Mouse (Mus musculus) Muller cell, postnatal 12 days (primary cell): ENCODE results near the gene Pacs1.
"Not testable (repeated sequence)": the region's sequence is repeated elsewhere in the genome, so short reads cannot be mapped to it uniquely, and the experiment has no call there.

ENCODE experiments used
- DNase-seq: peaks from one replicate; pipeline ENCODE4 v3.0.0-alpha.2; 2015; ENCODE audit errors: inconsistent ontology term

Gene Pacs1

GRCm38 (mm10) chr19:5268017-5268416, 4.9 kb downstream of the Pacs1 start:
- no peak for DNase-seq

- DNase-seq: no peak
Observed at GRCm38 (mm10) chr19:5267015-5267414, 5.9 kb downstream of the Pacs1 start.

GRCm38 (mm10) chr19:5257140-5257539, 15.8 kb downstream of the Pacs1 start:
- no peak for DNase-seq

- not testable (repeated sequence) for DNase-seq
Observed at GRCm38 (mm10) chr19:5236981-5237380, 35.9 kb downstream of the Pacs1 start.

- no peak for DNase-seq
Observed at GRCm38 (mm10) chr19:5232696-5233095, 40.2 kb downstream of the Pacs1 start.

GRCm38 (mm10) chr19:5230110-5230509, 42.8 kb downstream of the Pacs1 start:
- no peak for DNase-seq

GRCm38 (mm10) chr19:5224624-5225023, 48.3 kb downstream of the Pacs1 start:
- no peak for DNase-seq

GRCm38 (mm10) chr19:5224077-5224476, 48.8 kb downstream of the Pacs1 start:
- DNase-seq: no peak

- DNase-seq: peak; percentile 54
Observed at GRCm38 (mm10) chr19:5221926-5222325, 51.0 kb downstream of the Pacs1 start.

DNA sequence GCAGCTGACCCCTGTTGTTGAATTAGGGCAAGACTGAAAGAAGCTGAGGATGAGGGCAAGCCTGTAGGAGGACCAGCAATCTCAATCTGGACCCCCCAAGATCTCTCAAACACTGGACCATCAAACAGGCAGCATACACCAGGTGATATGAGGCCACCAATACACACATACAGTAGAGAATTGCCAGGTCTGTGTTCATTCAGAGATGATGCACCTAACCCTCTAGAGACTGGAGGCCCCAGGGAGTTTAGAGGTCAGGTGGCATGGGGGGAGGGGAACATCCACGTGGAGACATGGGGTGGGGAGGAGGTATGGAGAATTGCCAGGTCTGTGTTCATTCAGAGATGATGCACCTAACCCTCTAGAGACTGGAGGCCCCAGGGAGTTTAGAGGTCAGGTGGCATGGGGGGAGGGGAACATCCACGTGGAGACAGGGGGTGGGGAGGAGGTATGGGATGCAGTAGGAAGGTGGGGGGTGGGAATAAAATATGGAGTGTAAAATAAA, 51.6 kb downstream of the Pacs1 start:
- not testable (repeated sequence) for DNase-seq

- DNase-seq: no peak
Observed at GRCm38 (mm10) chr19:5220389-5220788, 52.5 kb downstream of the Pacs1 start.

DNA sequence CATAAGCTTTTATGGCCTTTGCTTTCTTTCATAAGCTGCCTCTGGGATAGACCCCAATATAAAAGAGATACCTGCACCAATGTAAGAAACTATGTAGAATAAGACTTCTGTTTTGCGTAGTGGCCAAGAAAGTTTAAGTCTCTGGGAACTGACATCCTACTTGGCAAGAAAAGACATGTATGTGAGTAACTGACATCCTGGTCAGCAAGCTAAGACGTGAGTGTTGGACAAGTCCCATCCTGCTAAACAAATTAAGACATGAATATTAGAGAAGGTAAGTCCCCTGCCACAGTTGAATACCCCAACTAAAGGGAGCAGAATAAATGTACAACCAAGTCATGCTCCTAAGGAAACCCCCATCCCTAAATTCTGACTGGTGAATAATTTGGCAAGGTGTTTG, 71.2 kb downstream of the Pacs1 start:
- no peak for DNase-seq

DNA sequence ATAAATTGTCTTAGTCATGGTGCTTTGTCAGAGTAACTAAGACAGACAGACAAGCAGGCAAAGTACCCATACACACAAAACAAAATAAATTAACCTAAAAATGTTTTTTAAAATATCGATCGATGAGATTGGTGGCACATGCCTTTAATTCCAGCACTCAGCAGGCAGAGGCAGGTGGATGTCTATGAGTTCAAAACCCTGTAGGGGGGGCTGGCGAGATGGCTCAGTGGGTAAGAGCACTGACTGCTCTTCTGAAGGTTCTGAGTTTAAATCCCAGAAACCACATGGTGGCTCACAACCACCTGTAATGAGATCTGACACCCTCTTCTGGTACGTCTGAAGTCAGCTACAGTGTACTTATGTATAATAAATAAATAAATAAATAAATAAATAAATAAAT, 72.3 kb downstream of the Pacs1 start:
- DNase-seq: not testable (repeated sequence)

GRCm38 (mm10) chr19:5198553-5198952, 74.4 kb downstream of the Pacs1 start:
- no peak for DNase-seq

DNA sequence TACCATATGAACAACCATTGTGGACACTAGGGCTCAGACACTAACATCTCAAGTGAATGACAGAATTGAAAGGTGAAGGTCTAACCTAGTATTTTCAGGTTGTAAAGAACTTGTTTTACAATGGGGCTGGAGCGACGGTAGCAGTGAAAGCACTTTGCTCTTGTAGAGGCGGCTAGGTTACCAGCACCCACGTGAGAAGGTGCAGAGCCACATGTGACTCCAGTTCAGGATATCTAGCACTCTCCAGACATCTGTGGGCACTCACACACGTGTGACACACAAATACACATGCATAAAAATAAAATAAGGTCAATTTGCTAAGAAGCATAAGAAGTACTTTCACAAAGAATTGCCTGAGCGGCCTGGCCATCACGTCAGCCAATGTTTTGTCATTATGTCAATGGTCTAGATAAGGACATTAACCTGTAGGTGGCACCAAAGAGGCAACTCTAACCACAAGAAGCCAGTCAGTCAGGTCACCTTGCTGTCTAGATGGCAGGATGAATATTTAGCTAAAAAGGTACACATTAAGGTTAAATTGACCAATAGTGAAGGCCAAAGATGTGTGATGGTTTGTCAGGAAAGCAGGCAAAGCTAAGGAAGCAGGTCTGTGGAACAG, 77.4 kb downstream of the Pacs1 start:
- DNase-seq: peak; percentile 35

- DNase-seq: no peak
Observed at GRCm38 (mm10) chr19:5192397-5192796, 80.5 kb downstream of the Pacs1 start.

GRCm38 (mm10) chr19:5187439-5187838, 85.5 kb downstream of the Pacs1 start:
- no peak for DNase-seq

DNA sequence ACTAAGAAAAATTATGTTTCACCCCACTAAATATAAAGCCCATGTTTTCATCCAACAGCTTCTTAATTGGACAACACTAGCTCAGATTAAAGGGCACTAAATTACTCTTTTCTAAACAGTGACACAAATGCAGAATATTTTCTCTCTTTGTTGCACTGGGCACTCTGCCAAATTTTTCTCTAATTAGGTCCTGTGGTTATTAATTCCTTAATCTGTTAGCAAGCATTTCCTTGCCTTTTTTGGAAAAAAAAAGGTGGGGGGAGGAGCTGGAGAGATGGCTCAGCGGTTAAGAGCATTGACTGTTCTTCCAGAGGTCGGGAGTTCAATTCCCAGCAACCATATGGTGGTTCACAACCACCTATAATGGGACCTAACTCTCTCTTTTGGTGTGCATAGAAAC, 91.0 kb downstream of the Pacs1 start:
- peak; percentile 92 for DNase-seq

DNA sequence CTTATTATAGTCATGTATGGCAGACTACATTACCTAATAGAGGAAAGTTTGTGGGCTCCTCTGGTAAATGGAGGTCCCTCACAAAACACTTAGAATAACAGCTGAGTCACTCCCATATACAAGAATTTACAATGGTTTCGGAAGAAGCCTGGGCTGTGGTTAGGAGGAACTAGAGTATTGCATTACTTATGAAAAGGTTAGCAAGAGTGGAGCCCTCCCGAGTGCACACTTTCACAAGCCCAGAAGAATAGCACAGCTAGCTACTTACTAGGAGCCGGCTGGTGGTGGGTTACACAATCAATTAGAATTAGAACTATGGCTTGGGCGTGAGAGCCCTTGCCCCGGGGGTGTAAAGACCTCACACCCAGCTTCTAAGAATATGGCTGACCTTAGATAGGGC, 94.3 kb downstream of the Pacs1 start:
- DNase-seq: peak; percentile 50

GRCm38 (mm10) chr19:5170430-5170829, 102.5 kb downstream of the Pacs1 start:
- DNase-seq: no peak

DNA sequence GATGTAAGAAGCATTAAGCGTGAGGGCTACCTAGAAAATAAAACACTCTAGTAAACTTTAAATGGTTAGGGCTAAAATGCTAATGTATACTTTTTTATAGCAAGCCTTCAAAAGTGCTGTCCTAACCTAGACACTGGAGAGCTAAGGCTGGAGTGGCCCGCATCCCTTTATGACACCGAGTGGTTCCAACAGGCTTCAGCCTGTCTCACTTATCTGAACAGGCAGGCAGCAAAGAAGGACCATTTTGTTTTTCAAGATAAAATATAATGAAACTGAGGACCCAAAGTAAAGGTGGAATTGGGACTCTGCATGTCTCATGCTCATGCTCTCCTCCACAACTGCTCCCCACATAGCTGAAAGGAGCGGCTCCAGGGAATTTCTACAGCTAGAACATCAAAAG, 105.4 kb downstream of the Pacs1 start:
- no peak for DNase-seq

DNA sequence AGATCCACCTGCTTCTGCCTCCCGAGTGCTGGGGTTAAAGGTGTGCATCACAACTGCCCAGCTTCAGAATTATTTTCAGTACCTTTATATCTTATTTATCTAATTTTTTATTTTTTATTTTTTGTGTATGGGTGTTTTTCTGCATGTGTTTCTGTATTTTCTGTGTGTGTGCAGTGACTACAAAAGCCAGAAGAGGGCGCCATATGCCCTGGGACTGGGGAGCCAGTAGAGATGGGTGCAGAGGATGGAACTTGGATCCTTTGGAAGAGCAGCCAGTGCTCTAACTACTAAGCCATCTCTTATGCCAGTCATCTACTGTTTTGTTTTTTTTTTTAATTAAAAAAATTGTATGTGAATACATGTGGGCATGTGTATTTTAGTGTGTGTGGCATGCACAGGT, 108.5 kb downstream of the Pacs1 start:
- DNase-seq: no peak

DNA sequence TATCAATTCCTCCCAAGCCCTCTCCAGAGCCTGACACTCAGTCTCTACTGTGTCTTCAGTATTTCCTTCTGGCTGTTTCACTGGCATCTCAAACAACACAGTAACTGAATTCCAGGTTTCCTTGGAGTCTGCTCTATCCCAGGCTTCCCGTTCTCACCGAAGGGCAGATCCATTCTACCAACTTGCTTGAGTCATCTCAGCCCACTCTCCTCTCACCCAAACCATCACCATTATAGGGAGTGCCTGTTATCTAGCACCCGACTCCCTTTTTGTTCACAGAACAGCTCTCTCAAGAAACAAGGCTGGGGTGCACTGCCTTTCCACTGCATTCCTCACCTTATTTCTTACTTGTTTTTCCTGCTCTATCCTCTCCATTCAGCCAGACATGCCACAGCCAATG, 111.0 kb downstream of the Pacs1 start:
- no peak for DNase-seq

- DNase-seq: no peak
Observed at GRCm38 (mm10) chr19:5152261-5152660, 120.7 kb downstream of the Pacs1 start.
